Mouse (Mus musculus) heart, postnatal 14 days (tissue): ENCODE results near the gene F930015N05Rik. TPM values are rescaled to one million over a fixed set of nuclear protein-coding genes. Genes with fewer than 3 reads are reported as not detected.

ENCODE experiments used
- DNase-seq, 2 experiments: peaks; one replicate each; pipeline ENCODE4 v3.0.0; 2021 to 2022
- intact Hi-C: fragments of 180-260 bp; cut with DNase I; formaldehyde crosslinking; loops from one replicate; pipeline ENCODE4 v1.15.1; 2025
- total RNA-seq, 2 experiments: library from RNA; stranded (reverse); gene quantifications; 2 replicates each; pipeline ENCODE4 v1.2.3; 2021

F930015N05Rik gene
- total RNA-seq, 2 experiments from 2014 or later, result 0.15 to 0.36 TPM

GRCm38 (mm10) chr11:64396331-64396881 lies 40.0 kb downstream of the F930015N05Rik start:
- peak; percentile 7 to 14 for DNase-seq
- intact Hi-C loops, result no loop called here

- DNase-seq, result no peak
- intact Hi-C loops, result no loop called here
Measured at GRCm38 (mm10) chr11:64386333-64386732, 50.1 kb downstream of the F930015N05Rik start.

Other genes starting within 250 kb of the F930015N05Rik start
- gene Hs3st3a1, start 1.3 kb downstream of the F930015N05Rik start, total RNA-seq, result under 1 TPM; 0.48 to 0.59 TPM